Mouse (Mus musculus): ENCODE data around the gene Gm9936.

GRCm38 (mm10) chr5:114902413-114902812 is 43.9 kb upstream of the Gm9936 start:
- no peak for TF ChIP-seq TAL1 (conservative IDR thresholded peaks at IDR 0.05; ENCODE audit: low read depth, low read length)
- peak; percentile 49; the same call in 1 of the 2 replicates for TF ChIP-seq CTCF (IDR thresholded peaks at IDR 0.05; ENCODE audit: low read depth, low read length)

Data from G1E (cell line).